Mouse (Mus musculus) neural tube, embryonic 10.5 days (tissue): Measurements from ENCODE around the gene Tbc1d10c.
"Not testable (repeated sequence)": the region's sequence is repeated elsewhere in the genome, so short reads cannot be mapped to it uniquely, and the experiment has no call there.

Experiments used
- DNase-seq: peaks from one replicate; pipeline ENCODE4 v3.0.0-alpha.2; 2017; ENCODE audit warnings: low spot score; ENCODE audit errors: extremely low spot score

The Tbc1d10c gene

DNA sequence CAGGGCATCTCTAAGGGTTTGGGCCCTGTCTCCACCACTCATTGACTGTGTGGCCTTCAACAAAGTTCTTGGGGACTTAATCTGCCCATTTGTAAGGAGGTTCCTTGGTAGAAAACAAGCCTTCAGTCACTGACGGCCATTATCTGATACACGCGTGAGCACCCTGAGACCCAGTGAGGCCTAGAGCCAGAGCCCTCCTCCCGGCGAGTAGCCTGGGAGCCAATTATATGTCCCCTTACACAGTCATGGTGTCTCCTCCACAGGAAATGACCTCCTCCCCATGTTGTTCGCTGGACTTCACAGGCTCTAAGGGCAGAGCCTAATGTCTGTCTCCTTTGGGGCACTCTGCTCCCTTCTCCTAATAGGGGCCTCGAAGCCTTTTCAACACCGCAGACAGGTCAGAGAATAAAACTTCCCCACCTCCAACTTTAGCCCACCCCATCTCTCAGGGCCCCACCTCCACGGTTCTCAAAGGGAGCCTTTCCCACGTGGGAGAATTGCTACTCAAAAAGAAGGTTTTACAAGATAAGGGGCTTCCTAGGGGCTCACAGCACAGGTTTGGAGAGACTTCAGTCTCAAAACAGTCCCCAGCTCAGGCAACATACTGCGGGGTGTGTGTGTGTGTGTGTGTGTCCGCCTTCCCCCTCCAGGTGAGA is 44.6 kb downstream of the Tbc1d10c start:
- DNase-seq: no peak

DNA sequence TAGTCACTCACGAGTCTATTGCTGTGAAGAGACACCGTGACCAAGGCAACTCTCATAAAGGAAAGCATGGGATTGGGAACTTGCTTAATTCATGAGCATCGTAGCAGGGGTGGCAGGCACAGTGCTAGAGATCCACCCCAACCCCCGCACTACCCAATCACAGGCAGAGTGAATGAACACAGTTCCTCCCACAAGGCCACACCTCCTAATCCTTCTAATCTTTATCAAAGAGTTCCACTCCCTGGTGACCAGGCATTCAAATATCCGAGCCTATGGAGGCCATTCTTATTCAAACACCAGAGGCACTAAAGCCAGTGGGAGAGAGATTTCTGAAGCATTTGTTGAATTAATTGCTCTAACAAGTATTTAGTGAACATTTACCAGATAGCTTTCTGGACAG is 45.1 kb downstream of the Tbc1d10c start:
- DNase-seq: no peak

DNA sequence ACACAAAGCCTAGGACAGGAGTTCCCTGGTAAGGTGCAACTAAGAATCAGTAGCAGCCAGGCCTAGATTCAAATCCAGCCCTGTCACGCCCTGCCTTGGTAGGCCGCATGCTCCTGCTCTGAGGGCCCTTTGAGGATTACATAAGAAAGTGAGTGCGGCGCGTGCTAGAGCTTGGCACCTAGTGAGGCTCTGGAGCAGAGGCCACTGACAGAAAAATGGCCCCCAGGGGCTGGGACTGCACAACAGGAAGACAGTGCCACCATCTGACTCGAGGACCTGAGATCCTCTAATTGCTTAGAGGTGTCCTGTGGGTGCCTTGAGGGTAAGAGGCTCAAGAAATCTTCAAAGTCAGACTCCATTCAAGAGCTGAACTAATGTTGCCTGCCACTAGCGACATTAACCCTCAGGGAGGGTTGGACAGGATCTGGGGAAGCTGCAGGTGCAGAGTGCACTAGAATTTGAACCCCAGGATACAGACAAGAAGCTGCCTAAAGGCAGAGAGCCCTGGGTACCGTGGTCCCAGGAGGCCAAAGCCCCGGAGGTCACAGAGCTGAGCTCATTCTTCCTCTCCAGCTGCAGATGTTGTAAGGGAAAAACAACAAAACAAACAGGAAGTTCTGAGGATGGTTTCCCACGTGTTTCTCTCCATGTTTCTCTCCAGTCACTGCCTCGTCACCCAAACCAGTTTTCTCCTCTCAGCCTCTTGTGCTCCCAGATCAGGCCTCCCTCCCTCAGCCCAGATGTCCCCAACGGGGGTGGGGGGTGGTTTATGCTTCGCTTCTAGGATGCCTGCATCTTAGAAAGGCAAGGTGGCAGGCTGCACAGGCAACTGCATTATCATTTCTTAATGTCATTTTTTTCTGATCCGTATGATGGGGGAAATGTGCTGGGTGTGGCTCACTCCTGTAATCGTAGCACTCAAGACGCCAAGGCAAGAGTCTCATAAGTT is 46.3 kb downstream of the Tbc1d10c start:
- DNase-seq: no peak

DNA sequence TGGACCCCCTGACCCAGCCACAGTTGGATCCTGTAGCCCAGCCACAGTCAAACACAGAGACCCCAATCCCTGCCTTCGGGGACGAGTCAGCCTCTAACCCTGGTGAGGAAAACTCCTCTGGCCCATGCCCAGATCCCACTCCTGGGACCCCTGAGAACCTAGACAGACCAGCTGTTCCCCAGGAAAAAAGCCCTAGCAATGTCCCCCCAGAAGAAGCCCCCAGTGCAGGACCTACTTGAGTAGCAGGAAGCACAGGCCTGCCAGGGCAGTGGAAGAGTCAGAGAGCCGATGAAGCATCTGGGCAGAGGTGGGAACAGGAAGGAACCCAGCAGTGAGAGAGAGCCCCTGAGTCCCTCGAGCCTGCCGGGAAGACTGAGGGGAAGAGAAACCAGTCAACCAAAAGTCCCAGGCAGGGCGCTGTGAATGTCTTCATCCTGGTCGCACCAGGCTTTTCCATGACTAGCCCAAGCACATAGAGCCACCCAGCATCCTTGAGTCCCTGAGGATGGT is 47.3 kb downstream of the Tbc1d10c start, which contains the start of gene Cabp4:
TSS of gene Cabp4 (minus strand) at position 275 of the 510 bp plus-strand sequence.
- DNase-seq: no peak

DNA sequence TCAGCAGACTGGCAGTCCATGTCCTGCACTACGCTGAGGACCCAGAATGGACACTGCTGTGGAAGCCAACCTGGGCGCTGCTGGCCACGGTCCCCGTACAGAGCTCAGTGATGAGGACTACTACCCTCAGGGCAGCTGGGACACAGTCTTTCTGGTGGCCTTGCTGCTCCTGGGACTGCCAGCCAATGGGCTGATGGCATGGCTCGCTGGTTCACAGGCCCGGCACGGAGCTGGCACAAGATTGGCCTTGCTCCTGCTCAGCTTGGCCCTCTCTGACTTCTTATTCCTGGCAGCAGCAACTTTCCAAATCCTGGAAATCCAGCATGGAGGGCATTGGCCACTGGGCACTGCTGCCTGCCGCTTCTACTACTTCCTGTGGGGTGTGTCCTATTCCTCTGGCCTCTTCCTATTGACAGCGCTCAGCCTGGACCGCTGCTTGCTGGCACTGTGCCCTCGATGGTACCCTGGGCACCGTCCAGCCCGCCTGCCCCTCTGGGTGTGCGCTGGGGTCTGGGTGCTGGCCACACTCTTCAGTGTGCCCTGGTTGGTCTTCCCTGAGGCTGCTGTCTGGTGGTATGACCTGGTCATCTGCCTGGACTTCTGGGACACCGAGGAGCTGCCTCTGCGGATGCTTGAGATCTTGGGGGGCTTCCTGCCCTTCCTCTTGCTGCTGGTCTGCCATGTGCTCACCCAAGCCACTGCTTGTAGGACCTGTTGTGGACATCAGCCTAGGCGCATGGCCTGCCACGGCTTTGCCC is 48.5 kb downstream of the Tbc1d10c start:
- no peak for DNase-seq

DNA sequence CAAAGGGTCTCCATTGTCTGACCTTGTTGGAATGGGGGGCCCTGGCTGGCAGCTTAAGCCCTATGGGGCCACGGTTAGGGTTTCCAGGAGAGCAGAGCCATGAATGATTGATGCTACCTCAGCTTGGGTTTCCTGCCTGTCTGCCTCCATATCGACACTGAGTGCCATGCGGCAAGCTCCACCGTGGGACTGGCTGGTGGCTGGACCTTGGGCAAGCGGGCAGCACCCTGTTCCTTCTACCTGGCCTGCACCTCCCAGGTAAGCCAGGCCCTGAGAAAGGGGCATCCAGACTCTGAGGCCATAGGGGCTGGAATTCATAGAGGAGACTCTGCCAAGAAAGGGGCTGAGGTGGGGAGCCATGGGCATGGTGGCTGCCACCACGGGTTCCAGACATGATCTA is 50.9 kb downstream of the Tbc1d10c start:
- no peak for DNase-seq

DNA sequence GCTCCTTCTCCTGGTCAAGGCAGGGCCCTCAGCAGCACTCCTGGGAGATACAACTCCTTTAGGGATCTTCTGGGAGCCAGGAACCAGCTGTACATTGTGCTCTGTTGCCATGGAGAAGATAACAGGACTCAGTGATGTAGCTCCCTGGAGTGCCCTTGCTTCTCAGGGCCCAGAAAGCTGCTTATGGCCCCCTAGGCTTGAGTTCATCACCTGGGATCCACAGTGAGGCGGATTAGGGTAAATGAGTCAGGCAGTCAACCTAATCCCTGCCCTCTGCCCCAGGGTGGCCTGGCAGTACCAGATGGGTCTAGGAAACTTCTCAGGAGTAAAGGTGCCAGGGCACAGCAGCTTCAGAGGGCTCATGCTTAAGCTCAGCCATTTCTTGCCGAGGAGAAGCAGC is 51.6 kb downstream of the Tbc1d10c start, which contains the start of gene Gpr152:
TSS of gene Gpr152 (plus strand) at position 342 of the 400 bp plus-strand sequence.
- no peak for DNase-seq

DNA sequence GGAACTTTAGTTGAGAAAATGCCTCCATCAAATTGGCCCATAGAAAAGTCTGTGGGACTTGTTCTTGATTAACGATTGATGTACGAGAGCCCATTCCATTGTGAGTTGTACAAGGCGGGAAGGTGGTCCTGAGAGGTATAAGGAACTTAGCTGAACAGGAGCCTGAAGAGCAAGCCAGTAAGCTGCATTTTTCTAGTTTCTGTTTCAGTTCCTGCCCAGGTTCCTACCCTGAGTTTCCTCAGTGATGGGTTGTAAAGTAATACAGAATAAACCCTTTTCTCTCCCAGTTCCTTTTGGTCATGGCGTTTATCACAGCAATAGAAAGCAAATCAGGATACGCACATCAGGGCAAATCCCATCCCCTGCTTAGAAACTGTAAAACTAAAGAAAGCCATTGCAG is 53.2 kb downstream of the Tbc1d10c start:
- DNase-seq: no peak

DNA sequence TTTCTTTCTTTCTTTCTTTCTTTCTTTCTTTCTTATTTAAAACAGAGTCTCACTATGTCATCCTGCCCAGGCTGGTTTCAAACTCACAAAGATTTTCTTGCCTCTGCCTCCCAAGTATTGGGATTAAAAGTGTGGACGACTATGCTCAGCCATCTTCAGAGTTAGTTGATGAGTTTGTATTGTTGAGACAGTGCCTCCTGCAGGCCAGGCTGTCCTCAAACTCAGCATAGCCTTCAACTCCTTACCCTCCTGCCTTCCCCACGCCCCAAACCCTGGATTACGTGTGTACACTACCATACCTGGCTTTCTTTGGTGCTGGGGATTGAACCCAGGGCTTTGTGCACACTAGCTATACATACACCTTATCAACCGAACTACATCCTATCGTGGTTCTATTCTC is 54.6 kb downstream of the Tbc1d10c start:
- no peak for DNase-seq

DNA sequence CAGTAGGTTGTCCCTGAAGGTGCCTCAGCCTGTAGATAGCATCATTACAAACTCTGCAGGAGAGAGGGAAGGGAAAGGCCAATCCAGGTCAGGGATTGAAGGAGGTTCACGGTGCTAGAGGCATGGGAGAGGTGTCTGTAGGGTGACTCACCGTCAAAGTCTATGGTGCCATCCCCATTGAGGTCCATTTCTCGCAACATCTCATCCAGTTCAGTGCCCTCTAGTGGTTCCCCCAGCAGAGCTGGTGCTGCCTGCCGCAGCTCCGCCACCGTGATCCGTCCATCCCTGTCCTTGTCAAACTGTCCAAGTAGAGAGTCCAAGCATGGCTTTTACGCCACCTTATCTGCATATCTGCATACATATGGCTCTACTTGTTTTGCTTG is 55.1 kb downstream of the Tbc1d10c start:
- DNase-seq: not testable (repeated sequence)

DNA sequence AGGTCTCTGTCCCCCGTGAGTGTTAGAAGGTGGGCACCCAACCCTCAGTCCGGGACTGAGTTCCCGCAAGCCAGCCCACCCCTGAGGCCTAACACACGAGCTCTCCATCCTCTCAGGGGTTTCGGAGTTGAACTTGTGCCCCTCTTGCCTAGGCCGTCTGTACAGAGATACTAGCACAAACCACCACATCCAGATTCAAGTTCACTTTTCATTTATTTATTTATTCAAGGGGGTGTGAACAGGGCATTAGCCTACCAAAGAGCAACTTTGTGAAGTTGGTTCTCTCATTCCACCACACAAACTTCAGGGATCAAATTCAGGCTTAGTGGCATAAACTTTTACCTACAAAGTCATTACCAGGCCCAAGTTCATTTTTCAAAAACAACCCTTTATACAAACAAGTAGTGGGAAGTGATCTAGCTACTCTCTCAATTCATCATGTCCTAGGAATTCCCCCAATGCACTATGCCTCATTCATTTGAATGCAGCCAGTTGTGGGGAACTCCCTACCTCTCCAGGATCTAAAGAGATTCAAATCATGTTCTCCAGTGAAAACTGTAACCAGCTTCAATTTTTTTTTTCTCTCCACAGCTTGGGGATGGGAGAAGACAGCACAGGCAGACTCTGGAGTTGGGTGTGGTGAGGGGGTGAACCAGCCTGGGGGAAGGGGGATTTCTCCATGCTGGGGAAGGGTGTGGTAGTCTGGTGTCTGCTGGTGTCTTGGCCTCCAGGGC is 55.7 kb downstream of the Tbc1d10c start:
- not testable (repeated sequence) for DNase-seq

DNA sequence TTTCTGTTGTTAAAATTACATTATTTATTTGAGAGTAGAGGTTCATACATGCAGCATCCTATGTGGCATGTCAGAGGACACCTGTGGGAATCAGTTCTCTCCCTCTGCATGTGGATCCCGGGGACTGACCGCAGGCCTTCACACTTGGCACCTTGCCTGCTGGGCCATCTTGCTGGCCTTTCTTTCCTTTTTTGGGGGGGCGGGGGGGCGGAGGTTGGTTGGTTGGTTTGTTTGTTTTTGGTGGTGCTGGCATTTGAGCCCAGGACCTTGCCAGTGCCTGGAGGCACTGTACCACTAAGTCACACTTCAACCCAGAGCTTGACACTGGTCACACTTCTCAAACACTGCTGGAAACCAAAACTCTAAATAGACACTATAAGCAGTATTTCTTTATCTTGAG is 56.7 kb downstream of the Tbc1d10c start:
- no peak for DNase-seq
